Mouse (Mus musculus): ENCODE data around the gene Oas2. TPM values are rescaled to one million over a fixed set of nuclear protein-coding genes. Genes with fewer than 3 reads are reported as not detected.

Gene Oas2
- total RNA-seq, 2 experiments from 2014 or later, result 0.19 to 0.25 TPM

DNA sequence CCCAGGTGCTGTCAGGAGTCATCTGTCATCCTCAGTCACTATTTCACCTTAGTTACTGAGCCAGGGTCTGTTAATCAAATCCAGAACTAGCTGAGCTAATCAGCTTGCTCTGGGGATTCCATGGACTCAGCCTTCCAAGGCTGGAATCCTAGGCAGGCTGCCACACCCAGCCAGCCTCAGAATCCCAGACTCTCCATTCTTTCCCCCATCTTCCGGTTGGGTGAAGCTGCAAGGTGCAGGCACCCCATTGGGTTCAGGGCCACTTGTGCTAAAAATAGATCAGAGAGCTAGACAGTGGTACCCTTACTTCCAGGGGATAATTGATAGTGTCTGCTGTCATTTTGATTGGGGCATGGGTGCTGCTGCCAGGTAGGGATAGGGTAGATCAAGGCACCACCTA is 16.9 kb downstream of the Oas2 start:
- DNase-seq (ENCODE audit: low spot score), result no peak

DNA sequence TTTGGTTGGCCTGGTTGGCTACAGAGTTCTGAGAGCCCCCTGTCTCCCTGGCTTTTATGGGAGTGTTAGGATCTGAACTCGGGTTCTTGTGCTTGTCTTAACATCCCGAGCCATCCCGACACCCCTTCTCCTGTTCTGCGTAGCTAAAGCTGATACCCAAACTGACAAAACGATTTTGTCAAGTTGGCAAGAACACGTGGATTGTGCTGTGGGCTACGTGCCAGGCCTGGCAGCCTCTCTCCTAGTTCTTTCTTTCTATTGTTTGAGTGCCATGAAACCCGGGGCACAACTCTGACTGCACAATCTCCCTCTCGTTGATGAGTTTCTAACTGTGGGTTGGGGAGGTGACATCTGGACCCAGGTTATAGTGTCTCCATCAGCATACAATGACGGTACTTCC is 20.3 kb downstream of the Oas2 start:
- DNase-seq (ENCODE audit: low spot score), result no peak

DNA sequence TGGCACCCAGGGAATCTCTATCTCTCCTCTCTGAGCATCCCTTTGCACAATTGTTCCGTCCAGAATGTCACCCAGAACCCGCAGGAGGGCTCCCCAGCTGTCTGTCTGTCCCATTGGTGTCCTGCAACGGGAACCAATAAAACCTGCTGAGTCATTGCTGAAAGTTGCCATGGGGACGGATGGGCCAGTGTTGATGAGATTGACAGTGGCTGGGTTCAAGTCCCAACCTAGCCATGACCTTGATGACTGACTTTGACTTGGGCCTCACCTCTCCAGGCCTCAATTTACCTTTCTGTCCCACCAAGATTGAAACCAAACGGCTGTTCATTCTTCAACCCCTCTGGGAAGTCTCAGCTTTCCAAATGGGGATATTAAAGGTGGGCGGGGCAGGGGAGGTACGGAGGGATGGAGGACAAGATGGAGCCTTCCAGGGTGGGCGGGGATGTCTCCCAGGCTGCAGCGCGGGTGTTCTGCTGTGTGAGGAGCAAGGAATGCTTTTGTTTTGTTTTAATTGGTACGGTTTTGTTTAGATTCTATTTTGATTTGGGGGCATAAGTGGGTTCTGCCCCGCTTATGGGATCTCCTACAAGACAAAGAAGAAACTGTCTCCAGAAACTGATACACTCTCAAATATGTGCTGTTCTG is 23.7 kb downstream of the Oas2 start:
- no peak for DNase-seq (ENCODE audit: low spot score)

DNA sequence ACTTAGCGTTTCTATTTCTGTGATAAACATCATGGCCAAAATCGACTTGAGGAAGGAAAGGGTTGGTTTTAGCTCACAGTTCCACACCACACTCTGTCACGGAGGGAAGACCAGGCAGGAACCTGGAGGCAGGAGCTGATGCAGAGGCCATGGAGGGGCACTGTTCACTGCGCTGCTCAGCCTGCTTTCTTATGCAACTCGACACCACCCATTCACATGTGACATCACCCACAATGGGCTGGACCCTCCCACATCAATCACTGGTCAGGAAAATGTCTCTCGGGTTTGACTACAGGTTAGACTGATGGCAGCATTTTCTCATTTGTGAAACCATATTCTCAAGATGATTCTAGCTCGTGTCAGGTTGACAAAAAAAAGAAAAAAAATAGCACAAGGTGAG is 28.6 kb downstream of the Oas2 start:
- DNase-seq (ENCODE audit: low spot score), result no peak

DNA sequence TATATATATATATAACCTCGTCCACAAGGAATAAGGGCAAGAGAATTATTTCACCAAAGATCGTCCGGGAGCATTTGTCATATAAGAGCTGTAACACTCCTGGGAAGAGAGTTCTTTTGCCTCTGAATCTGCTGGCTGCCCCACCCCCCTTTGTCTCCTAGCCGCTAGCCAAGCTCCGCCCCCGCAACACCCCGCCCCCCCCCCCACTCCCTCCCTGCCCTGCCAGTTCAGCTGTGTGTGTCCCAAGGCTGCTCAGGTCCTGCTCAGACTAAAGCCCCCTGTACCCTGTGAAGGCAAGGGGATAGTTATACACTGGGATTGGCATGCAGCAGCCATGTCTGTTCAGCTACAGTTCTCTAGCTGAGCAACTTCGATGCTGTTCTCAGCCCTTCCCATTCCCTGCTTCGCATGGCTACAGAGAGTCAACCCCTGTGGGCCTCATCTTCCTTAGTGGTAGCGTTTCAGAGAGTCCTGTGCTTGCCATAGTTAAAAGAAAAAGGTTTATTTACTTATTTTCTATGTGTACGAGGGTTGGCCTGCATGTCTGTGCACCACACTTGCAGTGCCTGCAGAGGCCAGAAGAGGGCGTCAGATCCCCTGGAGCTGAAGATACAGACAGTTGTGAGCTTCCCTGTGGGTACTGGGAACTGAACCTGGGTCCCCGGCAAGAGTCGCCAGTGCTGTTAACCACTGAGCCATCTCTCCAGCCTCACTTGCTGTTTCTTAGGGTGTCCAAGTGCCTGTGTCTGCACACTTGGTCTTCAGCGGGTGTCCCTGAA is 30.9 kb downstream of the Oas2 start:
- DNase-seq (ENCODE audit: low spot score), result no peak

DNA sequence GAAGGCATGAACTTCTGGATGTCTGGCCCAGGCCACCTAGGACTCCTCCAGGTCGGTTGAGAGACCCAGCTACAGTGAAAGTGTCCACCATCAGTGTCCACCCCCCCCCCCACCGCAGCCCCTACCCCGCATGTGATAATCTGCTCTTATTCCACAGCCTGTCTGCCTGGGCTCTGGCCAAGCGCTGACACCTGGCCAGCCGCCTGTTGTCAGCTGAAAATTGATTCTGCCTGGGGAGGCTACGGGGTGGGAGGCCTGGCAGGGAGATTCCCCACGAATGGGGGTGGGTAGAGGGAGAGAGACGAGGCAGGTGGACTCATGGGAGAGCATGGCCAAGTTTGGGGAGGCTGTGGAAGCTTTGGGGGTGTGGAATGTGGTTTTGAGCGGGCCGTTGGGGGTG is 32.5 kb downstream of the Oas2 start:
- DNase-seq (ENCODE audit: low spot score), result no peak

DNA sequence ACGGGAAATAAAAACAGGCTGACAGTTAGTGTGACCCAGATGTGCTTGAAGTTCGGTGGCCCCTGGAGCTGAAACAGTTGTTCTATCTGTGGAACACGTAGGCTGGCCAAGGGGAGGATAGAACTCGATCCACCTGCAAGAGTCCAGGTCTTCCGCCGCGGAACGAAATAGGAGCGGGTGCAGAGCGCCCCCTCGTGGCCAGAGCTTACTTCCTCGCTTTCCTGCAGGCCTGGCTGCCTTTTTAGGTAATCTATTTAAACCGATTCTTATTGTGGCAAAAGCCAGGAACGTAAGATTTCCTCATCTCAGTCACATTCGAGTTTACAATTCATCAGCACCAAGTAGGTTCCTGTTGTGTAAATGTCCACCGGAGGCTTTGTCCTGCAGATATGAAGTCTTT is 35.3 kb downstream of the Oas2 start:
- peak; percentile 31 for DNase-seq (ENCODE audit: low spot score)

DNA sequence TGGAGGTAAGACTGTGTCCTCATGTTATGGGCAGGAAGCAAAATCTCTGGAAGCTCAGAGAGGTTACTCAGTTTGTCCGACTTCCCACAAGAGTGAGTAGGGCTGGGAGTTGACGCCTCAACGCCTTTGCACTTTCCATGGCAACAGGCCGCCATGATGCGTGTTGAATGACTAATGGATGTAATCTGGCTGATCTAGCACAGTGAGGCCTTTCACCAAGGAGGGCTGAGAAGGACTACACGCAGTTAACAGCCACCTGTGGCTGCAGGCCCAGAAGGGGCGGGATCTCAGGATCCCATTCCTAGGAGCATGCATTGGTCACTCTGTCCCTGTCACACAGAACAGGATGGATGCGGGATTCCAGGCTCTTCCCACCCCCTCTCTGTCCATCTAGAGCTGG is 36.9 kb downstream of the Oas2 start:
- no peak for DNase-seq (ENCODE audit: low spot score)

DNA sequence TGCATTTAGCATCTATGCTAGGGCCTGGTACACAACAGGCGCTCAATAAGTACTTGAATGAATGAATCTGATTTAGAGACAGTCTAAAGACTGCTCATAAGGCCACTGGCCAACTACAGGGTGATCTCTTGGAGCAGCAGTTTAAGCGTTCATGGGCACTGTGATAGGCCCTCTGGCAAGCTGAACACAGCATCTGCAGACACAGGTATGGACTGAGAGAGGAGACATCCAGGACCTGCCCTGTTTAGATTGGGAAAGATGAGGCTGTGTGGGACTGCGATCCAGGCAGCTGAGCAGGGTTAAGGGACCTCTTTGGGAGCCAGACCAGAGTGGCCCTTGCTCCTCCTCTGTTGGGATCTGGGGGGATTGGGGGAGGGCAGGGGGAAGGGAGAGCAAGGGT is 37.8 kb downstream of the Oas2 start, which contains the start of gene Dtx1:
Gene Dtx1, minus strand, starts transcription at position 101 of the 400 bp plus-strand sequence.
- no peak for DNase-seq (ENCODE audit: low spot score)

DNA sequence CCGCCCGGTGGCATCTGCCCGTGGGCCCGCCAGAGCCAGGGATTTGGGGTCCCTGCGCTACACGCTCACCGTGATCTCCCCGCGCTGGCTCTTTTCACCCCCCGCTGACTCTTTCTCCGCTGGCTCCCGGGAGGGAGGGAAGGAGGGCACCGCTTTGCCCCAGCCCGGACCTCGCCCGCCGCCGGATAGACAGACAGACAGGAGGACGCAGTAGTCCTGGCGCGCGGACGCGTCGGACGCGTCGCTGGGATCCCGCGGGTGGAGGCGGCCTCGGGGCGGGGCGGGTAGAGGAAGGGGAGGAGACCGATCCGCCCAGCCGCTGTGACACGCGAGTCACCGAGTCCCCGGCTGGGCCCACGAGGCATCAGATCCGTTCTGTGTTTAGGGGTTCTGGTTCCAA is 38.2 kb downstream of the Oas2 start:
- DNase-seq (ENCODE audit: low spot score), result peak; percentile 14

DNA sequence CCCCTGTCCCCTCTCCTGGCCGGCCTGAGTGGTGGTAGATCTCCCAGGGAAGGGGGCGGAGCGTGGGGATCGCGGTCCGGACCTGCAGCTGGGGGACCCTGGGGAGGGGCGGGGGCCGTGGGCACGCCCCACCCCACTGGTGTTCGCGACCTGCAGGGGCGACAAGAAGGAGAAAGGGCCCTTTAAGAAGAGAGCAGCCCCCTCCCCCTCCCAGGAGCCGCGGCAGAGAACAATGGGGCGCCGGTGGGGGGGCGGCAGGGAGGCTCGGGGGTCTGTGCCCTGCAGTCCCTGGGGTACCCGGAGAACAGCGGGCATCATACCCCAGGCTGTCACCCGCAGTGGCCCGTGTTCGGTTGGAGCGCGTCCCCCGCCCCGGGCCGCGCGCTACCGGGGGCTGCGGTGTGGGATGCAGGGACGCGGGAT is 38.8 kb downstream of the Oas2 start:
- no peak for DNase-seq (ENCODE audit: low spot score)

DNA sequence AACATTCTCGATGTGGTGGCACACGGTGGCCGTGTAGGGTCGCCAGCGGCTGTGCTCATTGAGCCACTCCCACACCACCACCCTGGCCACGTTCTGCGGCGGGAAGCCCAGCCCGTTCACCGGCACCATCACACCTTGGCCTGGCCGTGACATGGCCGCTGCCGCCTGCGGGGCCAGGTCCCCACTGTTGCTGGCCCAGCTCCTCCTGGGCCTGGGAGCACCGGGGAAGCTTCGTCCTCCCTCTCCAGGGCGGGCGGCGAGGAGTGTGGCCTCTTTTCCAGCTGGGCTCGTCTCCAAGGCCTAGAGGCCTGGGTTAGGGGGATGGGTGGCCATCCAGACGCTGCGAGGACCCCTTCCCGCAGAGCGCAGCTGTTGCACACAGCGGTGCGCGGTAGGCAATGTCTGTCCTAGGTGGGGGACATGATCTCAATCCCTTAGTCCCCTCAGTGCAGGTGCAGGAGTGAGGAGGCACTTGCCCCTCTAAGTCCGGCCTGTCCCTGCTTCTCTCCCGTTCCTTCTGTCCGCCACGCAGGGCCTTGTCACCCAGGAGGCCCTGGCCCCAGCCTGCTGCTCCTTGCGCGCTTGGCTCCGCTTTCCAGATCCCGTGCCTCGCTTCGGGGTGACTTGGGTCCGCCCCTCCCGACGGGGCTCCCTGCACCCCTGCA is 39.4 kb downstream of the Oas2 start:
- DNase-seq (ENCODE audit: low spot score), result no peak

DNA sequence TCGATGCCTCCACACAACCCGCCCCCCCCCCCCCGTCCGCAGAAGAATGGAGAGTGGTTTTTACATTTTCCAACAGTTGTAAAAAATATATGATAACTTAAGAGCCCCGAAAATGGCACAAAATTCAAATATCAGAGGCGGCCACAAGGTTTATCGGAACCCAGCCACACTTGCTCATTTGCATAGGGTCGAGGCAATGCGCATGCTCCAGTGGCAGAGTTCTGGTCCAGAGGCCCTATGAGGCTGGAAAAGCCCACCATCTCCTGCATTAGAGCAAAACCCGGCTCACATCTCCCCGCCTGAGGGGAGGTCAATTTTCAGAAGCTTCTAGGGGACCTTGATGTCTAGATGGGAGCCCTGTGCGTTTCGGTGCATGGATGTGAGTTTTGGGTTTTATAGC is 42.7 kb downstream of the Oas2 start:
- DNase-seq (ENCODE audit: low spot score), result no peak

DNA sequence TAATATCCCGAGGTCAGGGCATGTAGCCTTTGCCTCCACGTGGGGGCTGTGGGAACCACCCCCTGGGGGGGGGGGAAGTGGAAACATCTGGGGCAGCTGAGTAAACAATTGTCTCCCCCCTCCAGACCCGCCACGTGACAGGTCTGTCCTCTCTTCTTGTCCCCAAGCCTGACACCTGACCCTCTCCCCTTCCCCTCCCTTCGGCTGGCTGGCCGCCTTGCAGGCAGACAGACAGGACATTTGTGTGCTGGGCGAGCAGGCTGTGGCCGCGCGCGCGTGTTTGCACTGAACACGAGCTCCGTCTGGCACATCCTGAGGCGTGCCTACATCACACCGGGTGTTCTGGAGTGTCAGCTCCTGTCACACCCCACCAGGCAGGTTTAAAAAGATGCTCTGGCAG is 43.1 kb downstream of the Oas2 start:
- DNase-seq (ENCODE audit: low spot score), result no peak

DNA sequence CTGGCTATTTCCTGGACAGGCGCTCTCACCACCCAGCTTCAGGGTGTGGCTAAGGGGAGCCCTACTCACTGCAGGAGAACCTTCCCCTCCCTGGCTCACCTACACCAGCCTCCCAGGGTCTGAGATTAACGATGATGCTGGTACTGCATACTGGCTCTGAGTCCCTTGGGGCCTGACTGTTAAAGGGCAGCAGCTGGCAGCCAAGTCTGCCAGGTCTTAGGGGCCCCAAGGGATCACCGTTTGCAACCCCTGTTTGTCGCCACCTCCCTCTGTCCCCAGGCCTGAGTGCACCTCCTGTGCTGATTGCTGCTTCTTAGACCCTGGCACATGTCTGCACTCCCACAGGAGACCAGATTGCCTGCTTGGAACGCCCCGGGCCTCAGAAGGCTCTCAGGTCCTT is 45.2 kb downstream of the Oas2 start:
- DNase-seq (ENCODE audit: low spot score), result no peak

DNA sequence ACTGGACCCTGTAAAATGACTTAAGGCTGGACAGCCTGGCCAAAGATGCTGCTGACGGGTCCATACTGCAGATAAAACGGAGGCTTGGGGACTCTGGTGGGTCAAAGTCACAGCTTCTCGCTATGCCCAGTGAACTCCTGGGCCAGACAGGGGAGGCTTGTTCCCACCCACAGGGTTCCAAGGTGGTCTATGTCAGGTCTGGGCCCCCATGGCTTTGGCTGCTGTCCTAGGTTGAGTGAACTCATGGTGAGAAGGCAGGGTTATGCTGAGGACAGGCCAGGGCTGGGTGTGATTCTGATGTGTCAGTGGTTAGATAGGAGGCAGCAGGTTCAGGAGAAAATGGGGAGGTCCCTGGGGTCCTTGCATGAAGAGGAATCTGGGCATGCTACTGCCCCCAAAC is 46.0 kb downstream of the Oas2 start:
- no peak for DNase-seq (ENCODE audit: low spot score)

DNA sequence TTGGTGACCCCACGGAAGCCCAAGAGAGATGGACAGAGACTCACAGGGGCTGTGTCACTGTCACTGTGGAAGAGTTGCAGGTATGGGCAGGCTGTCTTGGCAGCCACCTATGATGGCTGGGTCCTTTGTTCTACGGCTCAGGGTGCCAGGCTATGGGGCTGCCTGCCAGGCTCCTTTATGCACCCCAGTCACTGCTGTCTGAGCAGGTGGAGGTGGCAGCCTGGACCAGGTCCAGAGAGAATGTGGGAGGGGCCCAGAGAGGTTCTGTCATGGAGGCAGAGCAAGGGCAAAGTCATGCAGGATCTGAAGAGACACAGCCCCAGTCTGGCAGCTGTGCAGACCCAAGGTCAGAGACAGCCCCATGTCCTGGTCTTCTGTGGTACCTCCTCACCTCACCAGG is 46.7 kb downstream of the Oas2 start:
- DNase-seq (ENCODE audit: low spot score), result no peak

DNA sequence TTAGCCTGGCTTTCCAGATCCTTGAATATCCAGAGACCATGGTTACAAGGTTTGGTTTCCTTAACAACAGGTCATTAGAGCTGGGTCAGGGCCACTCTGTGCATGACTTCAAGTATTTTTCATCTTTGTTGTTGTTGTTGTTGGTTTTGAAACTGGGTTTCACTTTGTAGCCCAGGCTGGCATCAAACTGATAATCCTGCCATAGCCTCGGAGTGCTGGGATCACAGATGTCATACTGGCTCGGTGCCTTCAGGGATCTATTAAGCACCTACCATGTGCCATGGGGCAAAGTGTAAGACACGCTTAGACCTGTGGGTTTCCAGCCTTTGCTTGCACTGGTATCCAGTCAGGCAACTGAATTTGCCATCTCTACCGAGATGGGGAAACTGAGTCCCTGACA is 47.2 kb downstream of the Oas2 start:
- DNase-seq (ENCODE audit: low spot score), result no peak

DNA sequence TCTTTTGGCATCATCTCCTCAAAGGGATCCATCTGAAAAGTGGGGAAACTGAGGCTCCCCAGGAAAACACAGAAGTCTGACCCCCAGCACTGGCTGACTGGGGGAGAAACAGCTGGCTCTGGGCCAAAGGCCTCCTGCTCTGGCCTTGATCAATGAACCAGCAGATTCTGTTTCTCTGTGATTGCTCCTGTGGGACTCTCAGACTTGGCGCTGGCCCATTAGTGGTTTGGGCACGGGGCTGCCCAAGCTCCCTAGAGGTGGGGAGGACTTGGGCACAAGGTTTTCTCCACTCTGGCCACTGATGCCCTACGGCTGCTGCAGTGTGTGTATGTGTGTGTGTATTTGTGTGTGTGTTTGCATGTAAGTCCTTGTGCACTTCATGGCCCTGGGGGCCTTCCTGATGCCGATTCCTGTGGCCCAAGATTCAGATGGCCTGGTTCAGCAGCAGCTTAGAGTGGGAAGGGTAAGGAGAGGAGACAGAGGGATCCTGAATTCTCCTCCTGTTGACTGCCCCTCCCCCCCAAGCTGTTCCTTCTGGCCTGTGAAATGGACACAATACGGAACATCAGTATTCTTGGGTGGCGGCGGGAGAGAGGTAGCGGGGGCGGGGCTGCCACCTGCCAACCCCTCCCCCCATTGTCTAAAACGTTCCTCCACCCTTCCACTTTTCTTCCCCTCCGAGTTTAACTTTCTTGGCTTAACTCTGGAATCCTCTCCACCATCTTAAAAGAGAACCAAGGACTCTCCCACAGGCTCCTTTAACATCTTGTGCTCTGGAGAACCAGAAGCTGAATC is 48.5 kb downstream of the Oas2 start:
- no peak for DNase-seq (ENCODE audit: low spot score)

DNA sequence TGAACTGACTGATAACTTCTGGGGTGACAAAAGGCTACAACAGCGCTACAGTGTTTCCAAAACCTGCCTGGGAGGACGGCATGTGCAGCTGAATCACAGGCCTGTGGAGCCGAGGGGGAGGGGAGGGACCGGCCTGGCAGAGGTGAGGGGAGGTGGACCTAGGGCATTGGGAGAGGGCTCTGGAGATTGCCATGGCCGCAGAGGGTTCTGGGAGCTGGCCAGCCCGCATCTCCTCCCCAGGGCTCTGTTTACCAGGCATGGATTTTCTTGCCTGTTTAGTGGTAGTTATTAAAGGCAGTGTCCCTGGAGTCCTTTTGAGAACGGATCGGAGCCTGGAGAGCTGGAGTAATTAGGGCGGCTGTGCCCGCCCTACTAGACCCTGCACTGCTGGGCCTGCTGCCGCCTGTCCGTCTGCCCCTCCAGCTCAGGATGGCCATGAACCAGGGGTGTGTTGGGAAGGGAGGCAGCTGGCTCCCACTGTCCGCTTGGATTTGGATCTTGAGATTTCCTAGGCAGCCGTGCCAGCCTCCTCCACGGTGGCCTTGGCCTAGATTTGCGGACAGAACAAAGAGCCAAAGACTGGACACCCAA is 50.8 kb downstream of the Oas2 start:
- DNase-seq (ENCODE audit: low spot score), result no peak

DNA sequence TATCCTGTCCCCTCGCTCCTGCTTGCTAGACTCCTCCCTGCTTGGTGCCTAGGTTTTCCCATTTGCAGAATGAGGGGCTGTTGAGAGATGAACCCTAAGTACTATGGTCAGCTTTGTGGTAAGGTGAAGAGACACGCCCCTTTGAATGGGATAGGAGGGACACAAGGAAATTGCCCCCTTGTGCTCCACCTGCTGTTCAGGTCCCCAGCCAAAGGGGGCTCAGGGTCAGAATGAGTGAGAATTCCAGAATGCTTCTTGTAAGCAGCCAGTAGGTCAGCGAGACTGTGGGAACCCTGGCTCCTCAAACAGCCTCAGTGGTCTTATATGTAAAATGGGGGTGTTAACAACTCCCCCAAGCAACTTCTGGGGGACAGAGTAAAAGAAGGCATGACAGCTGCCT is 51.5 kb downstream of the Oas2 start:
- no peak for DNase-seq (ENCODE audit: low spot score)

DNA sequence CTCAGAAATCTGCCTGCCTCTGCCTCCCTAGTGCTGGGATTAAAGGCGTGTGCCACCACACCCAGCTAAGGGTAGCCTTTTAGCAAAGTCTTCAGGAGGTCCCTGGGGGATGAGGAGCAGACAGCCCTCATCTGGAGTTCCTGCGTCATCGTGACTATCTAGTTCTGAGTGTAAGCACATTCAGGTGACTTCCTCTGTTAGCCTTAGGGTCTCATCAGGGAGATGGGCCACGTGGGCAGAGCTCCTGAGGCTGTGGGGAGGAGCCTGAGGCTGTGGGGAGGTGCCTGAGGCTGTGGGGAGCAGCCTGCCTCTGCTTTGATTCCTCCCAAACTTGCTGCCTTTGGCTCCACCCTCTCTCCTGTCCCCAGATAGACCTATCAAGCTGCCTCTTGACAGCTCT is 52.8 kb downstream of the Oas2 start:
- no peak for DNase-seq (ENCODE audit: low spot score)
